Mouse (Mus musculus) erythroblast, embryonic 14.5 days (primary cell): ENCODE results near the gene Stxbp5l. TPM values are rescaled to one million over a fixed set of nuclear protein-coding genes. Genes with fewer than 3 reads are reported as not detected.
"Not testable (repeated sequence)": the region's sequence is repeated elsewhere in the genome, so short reads cannot be mapped to it uniquely, and the experiment has no call there.

Source experiments
- H3K27me3 ChIP-seq: 2 replicates; pipeline ENCODE4 v1.6.1; 2012; ENCODE audit warnings: inconsistent platforms; ENCODE audit not compliant: control insufficient read depth
- H3K36me3 ChIP-seq: 2 replicates; pipeline ENCODE4 v1.6.1; 2012; ENCODE audit warnings: mild to moderate bottlenecking, inconsistent platforms; ENCODE audit not compliant: control insufficient read depth
- H3K4me1 ChIP-seq: 2 replicates; pipeline ENCODE4 v1.6.1; 2012; ENCODE audit warnings: inconsistent platforms; ENCODE audit not compliant: control insufficient read depth
- H3K4me3 ChIP-seq: replicated peaks from 2 replicates; pipeline ENCODE3; 2012; ENCODE audit warnings: moderate library complexity, mild to moderate bottlenecking, inconsistent platforms
- H3K9me3 ChIP-seq: 2 replicates; pipeline ENCODE4 v1.6.1; 2012; ENCODE audit warnings: low read length, inconsistent platforms, mixed read lengths; ENCODE audit not compliant: control insufficient read depth
- GATA1 ChIP-seq: IDR thresholded peaks from 2 replicates; pipeline ENCODE4 v1.6.1; 2012; ENCODE audit warnings: low read length, inconsistent platforms, mixed read lengths
- TAL1 ChIP-seq: IDR thresholded peaks from 3 replicates; pipeline ENCODE4 v1.6.1; 2012; ENCODE audit warnings: low read length, inconsistent platforms, mixed read lengths
- polyA plus RNA-seq: library from polyadenylated mRNA; stranded (reverse); fragments of >175 nt; gene quantifications from 2 replicates; pipeline ENCODE4 v1.2.3, GENCODE M21; 2012

Gene Stxbp5l
- polyA plus RNA-seq, 1 experiment: not detected

- Histone ChIP-seq H3K9me3 (no peaks in the 10 kb centered on the region), H3K4me1 (no peaks in the 10 kb centered on the region), H3K4me3 (no peak overlapping the region), H3K27me3 (no peaks in the 10 kb centered on the region), H3K36me3 (no peaks in the 10 kb centered on the region)
- no peak for TF ChIP-seq GATA1
These were observed 46.6 kb downstream of the Stxbp5l start for GRCm38 (mm10) chr16:37338177-37338576.

DNA sequence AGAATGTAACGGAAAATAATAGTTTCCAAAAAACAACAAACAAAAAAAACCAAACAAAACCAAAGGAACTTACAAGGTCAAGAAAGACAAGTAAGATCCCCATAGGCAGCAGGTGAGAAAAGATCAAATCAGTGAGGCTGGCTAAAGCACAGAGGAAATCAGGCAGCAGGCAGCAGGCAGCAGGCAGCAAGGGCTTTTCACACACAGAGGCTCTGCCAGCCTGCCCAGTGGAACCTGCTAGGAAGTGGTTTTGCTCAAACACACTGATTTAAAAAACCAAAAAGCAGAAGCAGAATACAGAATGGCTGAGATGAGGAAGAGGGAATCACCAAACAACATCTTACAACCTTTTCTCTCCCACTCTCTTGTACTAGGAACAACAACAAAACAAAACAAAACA is 47.2 kb downstream of the Stxbp5l start:
- no peaks in the 10 kb centered on the region for H3K9me3 ChIP-seq
- no peaks in the 10 kb centered on the region for H3K36me3 ChIP-seq
- H3K4me3 ChIP-seq: no peak overlapping the region
- no peaks in the 10 kb centered on the region for H3K4me1 ChIP-seq
- no peaks in the 10 kb centered on the region for H3K27me3 ChIP-seq
- TF ChIP-seq TAL1: no peak
- no peak for TF ChIP-seq GATA1

GRCm38 (mm10) chr16:37304441-37304840 is 80.3 kb downstream of the Stxbp5l start:
- Histone ChIP-seq H3K4me1 (no peaks in the 10 kb centered on the region), H3K9me3 (no peaks in the 10 kb centered on the region), H3K4me3 (no peak overlapping the region), H3K27me3 (no peaks in the 10 kb centered on the region), H3K36me3 (no peaks in the 10 kb centered on the region)
- TF ChIP-seq GATA1: no peak

DNA sequence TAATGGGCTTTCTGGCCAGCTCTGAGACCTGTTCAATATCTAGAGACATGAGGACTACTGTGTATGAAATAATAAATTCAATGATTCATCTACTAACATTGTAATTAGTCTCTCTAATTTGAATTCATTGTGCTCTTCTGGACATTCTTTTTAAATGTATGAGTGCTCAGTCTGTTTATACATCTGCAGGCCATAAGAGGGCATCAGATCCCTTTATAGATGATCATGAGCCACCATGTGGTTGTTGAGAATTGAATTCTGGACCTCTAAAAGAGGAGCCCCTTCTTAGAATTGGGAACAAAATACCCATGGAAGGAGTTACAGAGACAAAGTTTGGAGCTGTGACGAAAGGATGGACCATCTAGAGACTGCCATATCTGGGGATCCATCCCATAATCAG is 92.2 kb downstream of the Stxbp5l start:
- Histone ChIP-seq H3K27me3 (no peaks in the 10 kb centered on the region), H3K4me3 (no peak overlapping the region), H3K36me3 (no peaks in the 10 kb centered on the region), H3K4me1 (no peaks in the 10 kb centered on the region), H3K9me3 (no peaks in the 10 kb centered on the region)
- no peak for TF ChIP-seq GATA1

- Histone ChIP-seq H3K4me1 (no peaks in the 10 kb centered on the region), H3K9me3 (no peaks in the 10 kb centered on the region), H3K36me3 (no peaks in the 10 kb centered on the region), H3K27me3 (no peaks in the 10 kb centered on the region), H3K4me3 (no peak overlapping the region)
- TF ChIP-seq GATA1 (no peak), TAL1 (no peak)
These were observed 104.6 kb downstream of the Stxbp5l start for GRCm38 (mm10) chr16:37280206-37280605.

DNA sequence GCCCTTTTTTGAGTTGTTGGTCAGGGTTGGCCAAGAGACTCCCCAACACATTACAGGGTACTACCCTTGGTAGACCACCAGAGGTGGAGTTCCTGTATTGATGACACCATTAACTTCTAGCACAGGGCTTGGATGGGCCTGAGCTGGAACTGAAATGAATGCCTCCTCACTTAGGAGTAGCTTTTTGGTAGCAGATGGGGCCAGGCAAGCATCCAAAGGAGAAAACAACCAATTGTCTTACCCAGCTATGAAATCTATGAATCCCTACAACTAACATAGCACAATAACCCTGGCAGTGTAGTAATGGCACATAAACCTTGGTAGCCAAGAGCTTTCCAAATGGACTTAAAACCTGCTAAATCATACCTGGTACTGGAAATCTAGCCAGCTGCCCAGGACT is 111.1 kb downstream of the Stxbp5l start:
- Histone ChIP-seq H3K4me1 (no peaks in the 10 kb centered on the region), H3K27me3 (no peaks in the 10 kb centered on the region), H3K9me3 (no peaks in the 10 kb centered on the region), H3K4me3 (no peak overlapping the region), H3K36me3 (no peaks in the 10 kb centered on the region)
- TF ChIP-seq GATA1 (no peak), TAL1 (no peak)

GRCm38 (mm10) chr16:37261678-37262077 is 123.1 kb downstream of the Stxbp5l start:
- no peaks in the 10 kb centered on the region for H3K27me3 ChIP-seq
- H3K9me3 ChIP-seq: no peaks in the 10 kb centered on the region
- H3K36me3 ChIP-seq: no peaks in the 10 kb centered on the region
- H3K4me1 ChIP-seq: no peaks in the 10 kb centered on the region
- TF ChIP-seq TAL1: no peak
- TF ChIP-seq GATA1: no peak
- H3K4me3 ChIP-seq: no peak overlapping the region

DNA sequence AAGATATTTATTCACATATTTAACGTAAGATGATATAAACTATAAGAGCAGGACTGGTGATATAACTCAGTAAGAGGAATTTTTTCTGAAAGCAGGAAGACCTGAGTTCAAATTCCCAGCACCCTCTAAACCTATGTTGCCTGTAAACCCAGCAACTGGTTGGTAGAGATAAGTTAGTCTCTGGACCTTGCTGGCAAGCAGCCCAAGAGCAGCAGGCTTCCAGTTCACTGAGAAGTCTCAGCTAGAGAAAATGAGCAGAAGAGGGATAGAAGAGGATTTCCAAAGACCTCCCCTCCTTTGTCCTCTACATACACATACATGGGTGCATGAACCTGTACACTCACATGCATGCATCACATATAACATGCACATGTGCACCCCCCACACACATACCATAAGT is 165.6 kb downstream of the Stxbp5l start:
- no peaks in the 10 kb centered on the region for H3K36me3 ChIP-seq
- no peak for TF ChIP-seq TAL1
- no peak for TF ChIP-seq GATA1
- no peak overlapping the region for H3K4me3 ChIP-seq
- H3K4me1 ChIP-seq: no peaks in the 10 kb centered on the region
- H3K27me3 ChIP-seq: no peaks in the 10 kb centered on the region
- H3K9me3 ChIP-seq: no peaks in the 10 kb centered on the region

DNA sequence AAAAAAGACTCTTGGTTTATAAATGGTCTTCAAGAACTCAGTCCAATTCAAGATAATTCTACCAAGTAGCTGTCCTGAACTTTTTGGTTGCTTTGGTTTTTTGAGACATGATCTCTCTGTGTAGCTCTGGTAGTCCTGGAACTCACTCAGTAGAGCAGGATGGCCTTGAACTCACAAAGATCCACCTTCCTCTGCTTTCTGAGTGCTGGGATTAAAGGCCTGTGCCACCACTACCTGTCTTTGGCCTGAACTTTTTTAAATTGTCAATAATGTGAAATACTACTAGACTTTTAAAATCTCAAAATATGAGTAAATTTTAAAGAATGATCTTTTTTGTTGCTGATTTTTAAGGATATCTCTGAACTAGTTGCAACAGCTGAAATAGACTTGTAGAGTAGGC is 176.0 kb downstream of the Stxbp5l start:
- H3K4me3 ChIP-seq: no peak overlapping the region
- H3K9me3 ChIP-seq: no peaks in the 10 kb centered on the region
- no peaks in the 10 kb centered on the region for H3K36me3 ChIP-seq
- no peaks in the 10 kb centered on the region for H3K27me3 ChIP-seq
- no peaks in the 10 kb centered on the region for H3K4me1 ChIP-seq
- TF ChIP-seq TAL1 (no peak), GATA1 (no peak)

GRCm38 (mm10) chr16:37194152-37194551 is 190.6 kb downstream of the Stxbp5l start:
- TF ChIP-seq GATA1 (no peak), TAL1 (no peak)
- H3K9me3 ChIP-seq: no peaks in the 10 kb centered on the region
- no peak overlapping the region for H3K4me3 ChIP-seq
- no peaks in the 10 kb centered on the region for H3K27me3 ChIP-seq
- H3K4me1 ChIP-seq: no peaks in the 10 kb centered on the region
- H3K36me3 ChIP-seq: no peaks in the 10 kb centered on the region

DNA sequence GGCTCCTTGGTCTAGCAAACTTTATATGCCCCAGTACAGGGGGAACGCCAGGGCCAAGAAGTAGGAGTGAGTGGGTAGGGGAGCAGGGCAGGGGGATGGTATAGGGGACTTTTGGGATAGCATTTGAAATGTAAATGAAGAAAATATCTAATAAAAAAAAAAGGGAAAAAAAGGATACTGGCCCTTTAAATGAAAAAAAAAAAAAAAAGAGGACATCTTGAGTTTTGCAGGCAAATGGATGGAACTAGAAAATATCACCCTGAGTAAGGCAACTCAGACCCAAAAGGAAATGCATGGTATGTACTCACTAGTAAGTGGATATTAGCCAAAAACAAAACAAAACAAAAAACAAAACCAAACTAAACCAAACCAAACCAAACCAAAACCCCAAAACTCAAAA is 259.6 kb downstream of the Stxbp5l start:
- H3K9me3 ChIP-seq, H3K4me1 ChIP-seq, H3K4me3 ChIP-seq, H3K27me3 ChIP-seq, H3K36me3 ChIP-seq: not testable (repeated sequence)
